Mouse (Mus musculus): ENCODE results near the gene Maea.

GRCm38 (mm10) chr5:33349205-33349604, 13.9 kb downstream of the Maea start:
- TF ChIP-seq CTCF (IDR thresholded peaks at IDR 0.05) (no peak), EP300 (IDR thresholded peaks at IDR 0.05) (no peak)

Measured in lung, postnatal 0 days (tissue).